Mouse (Mus musculus): ENCODE measurements around the gene Gm17651. TPM values are rescaled to one million over a fixed set of nuclear protein-coding genes. Genes with fewer than 3 reads are reported as not detected.

Gm17651 gene
- polyA plus RNA-seq, 1 experiment from 2014 or later, result not detected

DNA sequence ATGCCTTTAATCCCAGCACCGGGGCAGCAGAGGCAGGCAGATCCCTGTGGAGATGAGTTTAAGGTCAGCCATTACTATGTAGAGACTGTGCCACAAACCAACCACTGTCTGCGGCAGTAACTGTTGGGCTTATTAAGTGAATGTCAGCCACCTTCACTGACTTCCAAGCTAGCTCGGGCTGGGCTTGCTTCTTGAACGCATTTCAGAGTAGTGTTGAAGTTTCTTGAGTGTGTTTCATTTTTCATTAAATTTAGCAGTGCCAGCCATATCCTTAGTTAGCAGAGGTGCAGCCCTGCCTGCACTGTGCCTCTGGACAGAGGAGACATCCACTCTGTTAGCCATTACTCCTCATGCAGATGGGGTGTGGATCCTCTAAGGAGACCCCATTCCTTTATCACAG lies 43.7 kb downstream of the Gm17651 start:
- Histone ChIP-seq H3K9me3 (ENCODE audit: control insufficient read depth, low read depth, low read length) (no peaks in the 10 kb centered on the region), H3K9ac (replicated peaks; ENCODE audit: low read depth, low read length) (no peak overlapping the region), H3K27ac (ENCODE audit: low read length) (no peak overlapping the region), H3K27me3 (ENCODE audit: control insufficient read depth, insufficient read depth, low read length) (no peaks in the 10 kb centered on the region), H3K4me3 (ENCODE audit: low read depth, low read length) (no peak overlapping the region), H3K4me1 (ENCODE audit: control insufficient read depth, insufficient read depth, low read length) (0 out of 2 replicates have a peak, but pooled peaks cover 3% of the 10 kb centered on the region), H3K4me2 (replicated peaks; ENCODE audit: low read depth, low read length) (no peak overlapping the region), H3K36me3 (ENCODE audit: control insufficient read depth, insufficient read depth, low read length) (no peaks in the 10 kb centered on the region)
- WGBS, result 88% methylated on average over 4 of the region's 4 CpGs
- no peak for ATAC-seq (ENCODE audit: insufficient number of reproducible peaks, insufficient read depth, low FRiP score, low read depth)

GRCm38 (mm10) chr3:97629941-97630340 lies 44.6 kb downstream of the Gm17651 start:
- no peak for ATAC-seq (ENCODE audit: insufficient number of reproducible peaks, insufficient read depth, low FRiP score, low read depth)
- H3K9ac ChIP-seq (replicated peaks; ENCODE audit: low read depth, low read length), result no peak overlapping the region

GRCm38 (mm10) chr3:97628391-97629001 lies 46.0 kb downstream of the Gm17651 start, which contains the start of gene Fmo5:
Gene Fmo5, plus strand, starts transcription at chr3:97628804.
- H3K27me3 ChIP-seq (ENCODE audit: control insufficient read depth, insufficient read depth, low read length), result no peaks in the 10 kb centered on the region
- no peaks in the 10 kb centered on the region for H3K4me1 ChIP-seq (ENCODE audit: control insufficient read depth, insufficient read depth, low read length)
- 1% methylated on average over 18 of the region's 18 CpGs for WGBS
- peak within 1 kb of the TSS; percentile 56 for H3K4me2 ChIP-seq (replicated peaks; ENCODE audit: low read depth, low read length)
- H3K4me3 ChIP-seq (ENCODE audit: low read depth, low read length), result peak within 1 kb of the TSS; percentile 44
- no peaks in the 10 kb centered on the region for H3K36me3 ChIP-seq (ENCODE audit: control insufficient read depth, insufficient read depth, low read length)
- H3K27ac ChIP-seq (ENCODE audit: low read length), result no peak within 1 kb of the TSS
- H3K9ac ChIP-seq (replicated peaks; ENCODE audit: low read depth, low read length), result peak within 1 kb of the TSS; percentile 48; the same call in 1 of the 2 replicates
- H3K9me3 ChIP-seq (ENCODE audit: control insufficient read depth, low read depth, low read length), result no peaks in the 10 kb centered on the region
- peak; percentile 97 for ATAC-seq (ENCODE audit: insufficient number of reproducible peaks, insufficient read depth, low FRiP score, low read depth)

More at GRCm38 (mm10) chr3:97629941-97630340, 44.6 kb downstream of the Gm17651 start:
- Histone ChIP-seq H3K9me3 (ENCODE audit: control insufficient read depth, low read depth, low read length) (no peaks in the 10 kb centered on the region), H3K36me3 (ENCODE audit: control insufficient read depth, insufficient read depth, low read length) (no peaks in the 10 kb centered on the region), H3K27ac (ENCODE audit: low read length) (no peak overlapping the region), H3K4me1 (ENCODE audit: control insufficient read depth, insufficient read depth, low read length) (0 out of 2 replicates have a peak, but pooled peaks cover 3% of the 10 kb centered on the region), H3K27me3 (ENCODE audit: control insufficient read depth, insufficient read depth, low read length) (no peaks in the 10 kb centered on the region), H3K4me3 (ENCODE audit: low read depth, low read length) (no peak overlapping the region), H3K4me2 (replicated peaks; ENCODE audit: low read depth, low read length) (no peak overlapping the region)
- WGBS, result 84% methylated on average over 4 of the region's 4 CpGs

DNA sequence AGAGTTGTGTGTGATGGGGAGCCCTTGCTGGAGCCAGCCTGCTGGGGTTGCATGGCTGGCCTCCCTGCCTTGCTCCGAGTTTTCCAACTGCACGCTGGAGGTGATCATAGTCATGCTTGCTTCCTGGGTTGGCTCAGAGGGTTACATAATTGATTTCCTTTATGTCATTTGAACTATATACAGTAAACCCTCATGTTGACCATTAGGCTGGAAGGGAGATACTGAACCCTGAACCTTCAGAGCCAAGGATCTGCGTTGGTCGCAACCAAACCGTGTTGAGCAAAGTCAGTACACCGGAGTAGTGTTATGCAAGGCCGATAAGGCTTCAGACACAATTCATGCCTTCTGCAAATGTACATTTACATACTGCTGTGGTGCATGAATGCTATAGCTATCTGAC lies 46.6 kb downstream of the Gm17651 start:
- Histone ChIP-seq H3K27me3 (ENCODE audit: control insufficient read depth, insufficient read depth, low read length) (no peaks in the 10 kb centered on the region), H3K27ac (ENCODE audit: low read length) (no peak overlapping the region), H3K4me2 (replicated peaks; ENCODE audit: low read depth, low read length) (peak overlapping the region; percentile 56), H3K4me1 (ENCODE audit: control insufficient read depth, insufficient read depth, low read length) (no peaks in the 10 kb centered on the region), H3K36me3 (ENCODE audit: control insufficient read depth, insufficient read depth, low read length) (no peaks in the 10 kb centered on the region), H3K9me3 (ENCODE audit: control insufficient read depth, low read depth, low read length) (no peaks in the 10 kb centered on the region), H3K9ac (replicated peaks; ENCODE audit: low read depth, low read length) (peak overlapping the region; percentile 48; the same call in 1 of the 2 replicates), H3K4me3 (ENCODE audit: low read depth, low read length) (peak overlapping the region; percentile 44)
- no peak for ATAC-seq (ENCODE audit: insufficient number of reproducible peaks, insufficient read depth, low FRiP score, low read depth)
- WGBS, result 49% methylated on average over 7 of the region's 7 CpGs

GRCm38 (mm10) chr3:97624611-97625010 lies 49.9 kb downstream of the Gm17651 start:
- Histone ChIP-seq H3K36me3 (ENCODE audit: control insufficient read depth, insufficient read depth, low read length) (no peaks in the 10 kb centered on the region), H3K4me1 (ENCODE audit: control insufficient read depth, insufficient read depth, low read length) (no peaks in the 10 kb centered on the region), H3K27ac (ENCODE audit: low read length) (no peak overlapping the region), H3K27me3 (ENCODE audit: control insufficient read depth, insufficient read depth, low read length) (no peaks in the 10 kb centered on the region), H3K9me3 (ENCODE audit: control insufficient read depth, low read depth, low read length) (no peaks in the 10 kb centered on the region), H3K4me3 (ENCODE audit: low read depth, low read length) (no peak overlapping the region), H3K9ac (replicated peaks; ENCODE audit: low read depth, low read length) (no peak overlapping the region), H3K4me2 (replicated peaks; ENCODE audit: low read depth, low read length) (no peak overlapping the region)
- WGBS, result 37% methylated on average over 2 of the region's 2 CpGs
- no peak for ATAC-seq (ENCODE audit: insufficient number of reproducible peaks, insufficient read depth, low FRiP score, low read depth)

Small RNA genes lying within 50 kb of the gene (microRNA-seq; reads per million reads assigned to microRNA genes)
- gene Mir7225, result not detected

Other genes starting within 250 kb of the Gm17651 start
- 17.1 and 18.9 TPM in 2 replicates for gene Chd1l, start 64.5 kb downstream of the Gm17651 start, polyA plus RNA-seq (2014; fragmentation: Nextera tagmentation; extraction: Ambion mirVana)
- 2.9 and 3.4 TPM in 2 replicates for gene Fmo5, start 45.9 kb downstream of the Gm17651 start, polyA plus RNA-seq (2014; fragmentation: Nextera tagmentation; extraction: Ambion mirVana)
- 8.6 and 8.7 TPM in 2 replicates for gene Prkab2, start 16.5 kb downstream of the Gm17651 start, polyA plus RNA-seq (2014; fragmentation: Nextera tagmentation; extraction: Ambion mirVana)
- 27.1 and 29.5 TPM in 2 replicates for gene Pde4dip, start 214.0 kb upstream of the Gm17651 start, polyA plus RNA-seq (2014; fragmentation: Nextera tagmentation; extraction: Ambion mirVana)
- gene Sec22b, start 226.5 kb upstream of the Gm17651 start, polyA plus RNA-seq (2014; fragmentation: Nextera tagmentation; extraction: Ambion mirVana), result 159 and 173 TPM in 2 replicates